Mouse (Mus musculus): ENCODE data around the gene Khdrbs1.

DNA sequence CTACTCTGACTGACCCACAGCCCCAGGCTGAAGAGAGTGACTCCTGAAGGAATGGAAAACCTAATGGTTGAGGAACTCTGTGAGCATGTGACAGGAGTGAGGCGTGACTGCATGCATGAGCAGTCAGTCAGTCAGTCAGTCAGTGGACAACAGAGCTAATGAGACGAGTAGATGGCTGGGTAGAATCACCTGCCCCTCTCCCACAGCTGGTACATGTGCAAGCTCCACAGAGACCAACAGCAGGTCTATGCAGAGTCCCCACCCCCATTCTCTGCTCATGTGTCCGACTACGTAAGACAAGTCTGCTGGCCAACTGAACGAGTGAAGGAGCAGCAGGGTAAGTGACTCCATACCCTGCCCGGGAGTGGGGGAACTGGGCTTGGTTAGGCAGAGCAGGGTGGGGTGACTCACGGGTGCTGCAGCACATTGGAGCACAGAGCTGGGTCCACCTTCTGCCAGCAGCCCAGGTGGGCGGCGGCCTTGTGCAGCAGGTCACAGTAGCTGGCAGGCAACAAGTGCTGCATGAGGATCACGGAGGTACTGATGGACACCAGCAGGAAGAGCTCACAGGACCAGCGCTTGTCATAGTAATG is 58.1 kb downstream of the Khdrbs1 start:
- TF ChIP-seq POLR2A (IDR thresholded peaks at IDR 0.05; ENCODE audit: insufficient read depth, low read length), result no peak
- TF ChIP-seq CTCF (IDR thresholded peaks at IDR 0.05; ENCODE audit: low read depth, low read length), result no peak
